Mouse (Mus musculus) heart, postnatal 0 days (tissue): ENCODE results near the gene Nup153. TPM values are rescaled to one million over a fixed set of nuclear protein-coding genes. Genes with fewer than 3 reads are reported as not detected.

ENCODE experiments used
- ATAC-seq: fragments of 200-750 bp; cut with Nextera tagmentation; 2 replicates; pipeline ENCODE4 v1.8.0; 2017; ENCODE audit warnings: low read depth, moderate number of reproducible peaks, moderate library complexity; ENCODE audit not compliant: insufficient read depth
- DNase-seq: peaks from one replicate; pipeline ENCODE4 v3.0.0-alpha.2; 2016; ENCODE audit warnings: low spot score
- H3K27ac ChIP-seq: fragments of 300-500 bp; sonication (generic); 2 replicates; pipeline ENCODE4 v1.5.1; 2014; ENCODE audit warnings: low read depth, mild to moderate bottlenecking
- H3K27me3 ChIP-seq: fragments of 300-500 bp; sonication (generic); 2 replicates; pipeline ENCODE4 v1.6.1; 2014; ENCODE audit warnings: low read length, mixed read lengths; ENCODE audit not compliant: control insufficient read depth, insufficient read depth
- H3K36me3 ChIP-seq: fragments of 300-500 bp; sonication (generic); replicated peaks from 2 replicates; pipeline ENCODE4 v1.6.1; 2014; ENCODE audit warnings: low read length, mixed read lengths; ENCODE audit not compliant: control insufficient read depth, insufficient read depth
- H3K4me1 ChIP-seq: fragments of 300-500 bp; sonication (generic); 2 replicates; pipeline ENCODE4 v1.6.1; 2014; ENCODE audit warnings: antibody characterized with exemption; ENCODE audit not compliant: control insufficient read depth, insufficient read depth
- H3K4me2 ChIP-seq: fragments of 300-500 bp; sonication (generic); 2 replicates; pipeline ENCODE4 v1.6.1; 2014; ENCODE audit warnings: low read depth, mild to moderate bottlenecking, low read length, moderate library complexity
- H3K4me3 ChIP-seq: fragments of 300-500 bp; sonication (generic); 2 replicates; pipeline ENCODE4 v1.5.1; 2014; ENCODE audit warnings: low read depth, low read length
- H3K9ac ChIP-seq: fragments of 300-500 bp; sonication (generic); replicated peaks from 2 replicates; pipeline ENCODE4 v1.6.1; 2014; ENCODE audit warnings: low read depth, low read length, mixed read lengths
- H3K9me3 ChIP-seq: fragments of 300-500 bp; sonication (generic); replicated peaks from 2 replicates; pipeline ENCODE4 v1.6.1; 2016; ENCODE audit warnings: low read length; ENCODE audit not compliant: control insufficient read depth
- CTCF ChIP-seq: IDR thresholded peaks from 2 replicates; pipeline ENCODE4 v1.5.1; 2016; ENCODE audit warnings: antibody characterized with exemption, control low read depth, low read depth
- EP300 ChIP-seq: IDR thresholded peaks from 2 replicates; pipeline ENCODE4 v1.6.1; 2016; ENCODE audit warnings: antibody characterized with exemption, low read depth
- WGBS: fragments of 180-500 bp; shearing (Covaris S2); extraction: QIAGEN DNeasy Blood & Tissue Kit; methylation state at CpG from one replicate; pipeline ENCODE4 v1.1.7; 2014; 5-methylcytosine and 5-hydroxymethylcytosine counted together
- polyA plus RNA-seq: library from polyadenylated mRNA; unstranded; fragments of >200 nt; fragmentation: Nextera tagmentation; extraction: Ambion mirVana; gene quantifications from 2 replicates; pipeline ENCODE4 v1.2.1, GENCODE M21; 2015
- total RNA-seq: library from RNA; depleted of rRNA; stranded (reverse); fragments of >200 nt; gene quantifications from 2 replicates; pipeline ENCODE4 v1.2.3, GENCODE M21; 2014; ENCODE audit warnings: low replicate concordance

Nup153 gene
- total and polyA plus RNA-seq, 2 experiments from 2014 or later: 5.3 to 26.6 TPM

DNA sequence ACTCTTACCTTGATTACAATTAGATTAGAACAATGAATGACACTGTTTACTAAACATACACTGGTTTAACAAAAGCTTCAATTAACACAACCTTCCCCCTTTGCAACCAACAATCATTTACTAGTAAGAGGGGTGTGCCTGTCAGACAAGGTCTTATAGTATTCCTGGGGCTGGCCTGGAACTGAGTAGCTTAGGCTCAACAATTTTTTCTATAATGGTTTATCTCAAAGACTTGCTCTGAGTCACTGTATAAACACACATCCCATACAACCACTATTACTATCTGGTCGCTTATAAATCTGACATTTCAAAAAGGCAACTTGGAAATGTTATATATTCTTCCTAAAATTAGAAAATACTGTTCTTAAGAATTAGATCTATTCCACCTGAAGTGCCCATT, 44.4 kb downstream of the Nup153 start:
- ATAC-seq (no peak), DNase-seq (no peak)
- Histone ChIP-seq H3K4me2 (no peak overlapping the region), H3K27me3 (no peaks in the 10 kb centered on the region), H3K36me3 (peaks cover 62% of the 10 kb centered on the region), H3K9me3 (no peaks in the 10 kb centered on the region), H3K4me1 (no peaks in the 10 kb centered on the region; the same call in 1 of the 2 replicates), H3K4me3 (no peak overlapping the region), H3K27ac (no peak overlapping the region), H3K9ac (no peak overlapping the region)
- no peak for TF ChIP-seq EP300
- TF ChIP-seq CTCF: no peak
- WGBS: 76% methylated on average over 1 of the region's 1 CpGs

DNA sequence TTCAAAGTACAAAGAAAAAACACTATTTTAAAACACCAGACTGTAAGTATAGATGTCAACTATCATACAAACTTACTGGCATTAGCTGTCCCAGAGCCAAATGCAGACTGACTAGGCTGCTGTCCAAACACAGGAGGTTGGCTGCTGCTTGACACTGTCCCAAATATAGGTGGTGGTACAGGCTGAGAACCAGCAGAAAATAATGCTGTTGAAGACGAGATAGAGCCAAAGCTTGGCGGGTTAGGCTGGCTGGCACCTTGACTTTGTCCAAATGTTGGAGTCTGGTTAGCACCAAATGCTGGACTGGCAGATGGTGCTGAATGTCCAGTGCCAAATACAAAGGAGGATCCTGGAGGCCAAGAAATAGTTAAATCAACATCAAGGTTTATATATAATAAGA, 44.8 kb downstream of the Nup153 start:
- Histone ChIP-seq H3K4me1 (no peaks in the 10 kb centered on the region; the same call in 1 of the 2 replicates), H3K36me3 (peaks cover 62% of the 10 kb centered on the region), H3K4me2 (no peak overlapping the region), H3K27me3 (no peaks in the 10 kb centered on the region), H3K27ac (no peak overlapping the region), H3K9ac (no peak overlapping the region), H3K9me3 (no peaks in the 10 kb centered on the region), H3K4me3 (no peak overlapping the region)
- ATAC-seq (peak; percentile 67; the same call in 1 of the 2 replicates), DNase-seq (peak; percentile 63)
- 33% methylated on average over 2 of the region's 2 CpGs for WGBS
- TF ChIP-seq EP300 (no peak), CTCF (no peak)

DNA sequence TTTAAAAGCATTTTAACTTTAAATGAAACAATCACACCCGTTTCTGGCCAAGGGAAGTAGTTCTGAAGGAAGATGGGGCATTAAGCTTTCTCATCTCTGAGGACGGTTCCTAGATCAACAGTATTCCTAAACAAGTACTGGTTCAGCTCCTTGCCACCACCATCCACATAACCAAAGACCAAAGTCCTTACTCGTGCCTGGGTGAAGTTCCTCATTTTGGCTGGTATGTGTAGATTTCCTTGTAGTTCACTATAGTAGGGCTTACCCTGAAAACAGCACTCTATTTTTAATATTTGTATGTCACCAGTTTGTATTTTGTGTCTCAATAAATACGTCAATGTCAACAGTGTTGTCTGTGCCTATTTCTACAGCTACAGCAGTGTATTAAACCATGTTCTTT, 50.0 kb downstream of the Nup153 start:
- no peaks in the 10 kb centered on the region for H3K27me3 ChIP-seq
- TF ChIP-seq EP300 (no peak), CTCF (no peak)
- H3K9me3 ChIP-seq: no peaks in the 10 kb centered on the region
- no peak overlapping the region for H3K9ac ChIP-seq
- 80% methylated on average over 4 of the region's 4 CpGs for WGBS
- DNase-seq: no peak
- peaks cover 60% of the 10 kb centered on the region for H3K36me3 ChIP-seq
- no peak for ATAC-seq
- H3K4me1 ChIP-seq: no peaks in the 10 kb centered on the region; the same call in 1 of the 2 replicates
- H3K4me3 ChIP-seq: no peak overlapping the region
- H3K4me2 ChIP-seq: no peak overlapping the region
- no peak overlapping the region for H3K27ac ChIP-seq

- H3K4me1 ChIP-seq: peaks cover 7% of the 10 kb centered on the region
- H3K9me3 ChIP-seq: no peaks in the 10 kb centered on the region
- H3K27me3 ChIP-seq: no peaks in the 10 kb centered on the region
- H3K4me2 ChIP-seq: no peak overlapping the region
- ATAC-seq (no peak), DNase-seq (no peak)
- peaks cover 53% of the 10 kb centered on the region for H3K36me3 ChIP-seq
- H3K27ac ChIP-seq: no peak overlapping the region
- TF ChIP-seq EP300: no peak
- TF ChIP-seq CTCF: no peak
- H3K4me3 ChIP-seq: no peak overlapping the region
- WGBS: 37% methylated on average over 2 of the region's 2 CpGs
- no peak overlapping the region for H3K9ac ChIP-seq
Measured at GRCm38 (mm10) chr13:46674601-46675000, 53.1 kb downstream of the Nup153 start.

DNA sequence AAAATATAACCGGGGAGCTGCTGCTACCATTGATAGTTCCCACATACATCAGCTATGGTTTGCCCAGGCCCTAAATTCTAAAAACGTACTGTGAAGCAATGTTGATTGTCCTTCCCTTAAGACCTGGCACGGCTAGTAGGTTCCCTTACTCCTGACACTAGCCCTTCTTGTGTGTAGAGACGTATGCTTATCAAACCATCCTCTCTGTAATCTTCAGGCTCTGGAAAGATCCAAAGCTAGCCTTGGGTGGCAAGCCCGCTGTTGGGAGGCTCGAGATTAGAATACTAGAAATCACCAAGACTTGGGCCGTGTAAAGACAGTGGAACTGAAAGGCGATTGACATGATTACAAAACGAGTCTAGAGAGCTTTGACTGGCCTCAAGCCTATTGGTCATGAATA, 57.2 kb downstream of the Nup153 start:
- Histone ChIP-seq H3K27ac (peak overlapping the region; percentile 8; the same call in 1 of the 2 replicates), H3K36me3 (peaks cover 34% of the 10 kb centered on the region), H3K9ac (peak overlapping the region; percentile 85), H3K27me3 (no peaks in the 10 kb centered on the region), H3K9me3 (no peaks in the 10 kb centered on the region), H3K4me3 (peak overlapping the region; percentile 94), H3K4me1 (peaks cover 14% of the 10 kb centered on the region), H3K4me2 (peak overlapping the region; percentile 97)
- ATAC-seq (no peak), DNase-seq (no peak)
- TF ChIP-seq CTCF: no peak
- no peak for TF ChIP-seq EP300
- WGBS: 32% methylated on average over 9 of the region's 9 CpGs

GRCm38 (mm10) chr13:46669620-46670271, 58.0 kb downstream of the Nup153 start:
- Histone ChIP-seq H3K36me3 (peaks cover 26% of the 10 kb centered on the region), H3K9ac (peak overlapping the region; percentile 85), H3K4me1 (peaks cover 14% of the 10 kb centered on the region), H3K4me3 (peak overlapping the region; percentile 94), H3K4me2 (peak overlapping the region; percentile 97), H3K27ac (peak overlapping the region; percentile 82), H3K27me3 (no peaks in the 10 kb centered on the region), H3K9me3 (no peaks in the 10 kb centered on the region)
- no peak for DNase-seq
- ATAC-seq: peak; percentile 58
- TF ChIP-seq EP300 (no peak), CTCF (peak; percentile 8)
- WGBS: under 1% methylated on average over 59 of the region's 96 CpGs
